Mouse (Mus musculus): ENCODE results near the gene Wdr25. TPM values are rescaled to one million over a fixed set of nuclear protein-coding genes. Genes with fewer than 3 reads are reported as not detected.

Wdr25 gene
- polyA plus RNA-seq, 1 experiment from 2014 or later, result 2.6 TPM

DNA sequence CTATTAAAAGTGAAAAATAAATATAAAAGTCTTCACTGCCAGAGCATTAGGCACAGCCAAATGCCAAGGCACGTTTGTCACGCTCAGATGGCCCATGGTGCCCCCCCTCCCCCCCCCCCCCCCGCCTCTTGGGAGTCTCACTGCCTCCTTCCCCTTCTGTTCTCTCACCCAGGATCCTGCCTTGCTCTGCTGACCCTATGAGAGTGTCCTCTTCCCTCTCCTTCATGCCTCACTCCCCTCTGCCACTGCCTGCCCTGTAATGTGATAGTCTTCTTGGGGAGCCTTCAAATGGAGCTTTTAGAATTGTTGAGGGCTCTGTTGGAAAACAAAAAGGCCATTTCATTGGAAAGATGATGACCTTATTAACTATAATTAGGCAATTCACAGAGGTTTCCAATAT is 38.7 kb downstream of the Wdr25 start:
- ATAC-seq (ENCODE audit: low read depth), result no peak
- H3K4me3 ChIP-seq (ENCODE audit: low read depth, low read length), result no peak overlapping the region
- H3K4me1 ChIP-seq (ENCODE audit: control insufficient read depth, insufficient read depth, low read length), result peaks cover 9% of the 10 kb centered on the region
- no peaks in the 10 kb centered on the region for H3K27me3 ChIP-seq (replicated peaks; ENCODE audit: control insufficient read depth, insufficient read depth, low read length)
- DNase-seq (ENCODE audit: low spot score), result no peak
- no peaks in the 10 kb centered on the region for H3K9me3 ChIP-seq (ENCODE audit: control insufficient read depth, low read length)
- WGBS, result 41% methylated on average over 2 of the region's 3 CpGs
- no peak overlapping the region for H3K4me2 ChIP-seq (ENCODE audit: low read depth, low read length)
- H3K36me3 ChIP-seq (ENCODE audit: control insufficient read depth, insufficient read depth, low read length), result no peaks in the 10 kb centered on the region
- H3K27ac ChIP-seq (replicated peaks; ENCODE audit: low read depth, low read length), result no peak overlapping the region
- H3K9ac ChIP-seq (ENCODE audit: low read depth, low read length), result no peak overlapping the region

DNA sequence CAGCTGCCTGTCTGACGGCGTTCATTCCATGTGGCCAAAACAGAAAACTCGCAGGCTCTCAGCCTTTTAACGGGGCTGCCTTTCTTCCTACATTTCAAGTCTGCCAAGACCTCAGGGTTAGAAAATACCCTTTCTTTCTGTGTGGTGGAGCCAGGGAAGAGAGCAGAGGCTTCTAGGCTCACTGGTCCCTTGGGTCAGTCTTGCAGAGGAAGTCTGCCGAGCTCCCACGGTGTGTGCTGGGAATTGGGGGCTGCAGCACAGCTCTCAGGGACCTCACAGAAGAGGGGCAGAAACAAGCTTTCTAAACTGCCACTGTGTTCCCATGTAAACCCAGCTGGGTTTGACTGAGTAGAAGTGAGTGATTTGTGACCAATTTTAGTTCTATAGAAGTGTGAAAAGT is 40.8 kb downstream of the Wdr25 start:
- Histone ChIP-seq H3K27ac (replicated peaks; ENCODE audit: low read depth, low read length) (no peak overlapping the region; the same call in 1 of the 2 replicates), H3K27me3 (replicated peaks; ENCODE audit: control insufficient read depth, insufficient read depth, low read length) (no peaks in the 10 kb centered on the region), H3K9ac (ENCODE audit: low read depth, low read length) (no peak overlapping the region; the same call in 1 of the 2 replicates), H3K4me2 (ENCODE audit: low read depth, low read length) (no peak overlapping the region), H3K36me3 (ENCODE audit: control insufficient read depth, insufficient read depth, low read length) (no peaks in the 10 kb centered on the region), H3K9me3 (ENCODE audit: control insufficient read depth, low read length) (no peaks in the 10 kb centered on the region), H3K4me1 (ENCODE audit: control insufficient read depth, insufficient read depth, low read length) (peaks cover 9% of the 10 kb centered on the region), H3K4me3 (ENCODE audit: low read depth, low read length) (no peak overlapping the region)
- 54% methylated on average over 6 of the region's 6 CpGs for WGBS
- no peak for DNase-seq (ENCODE audit: low spot score)
- ATAC-seq (ENCODE audit: low read depth), result no peak

DNA sequence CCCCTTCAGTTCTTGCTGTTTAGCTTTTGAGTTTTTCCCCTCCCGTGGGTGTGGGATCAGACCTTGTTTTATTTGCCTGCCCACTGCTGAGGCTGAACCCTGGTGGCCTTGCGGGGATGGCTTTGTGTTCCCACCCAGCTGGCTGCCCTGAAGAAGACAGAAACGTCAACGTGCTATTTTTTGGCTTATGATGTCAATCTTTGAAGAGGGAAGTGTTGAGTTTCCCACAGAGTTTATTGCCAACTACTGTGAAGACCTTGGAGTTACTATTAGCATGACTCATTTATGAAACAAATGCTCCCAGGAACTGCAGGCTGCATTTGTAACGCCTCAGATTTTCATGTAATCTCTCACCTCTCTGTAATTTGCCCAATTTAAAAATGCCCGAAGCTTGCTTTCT is 43.4 kb downstream of the Wdr25 start:
- ATAC-seq (ENCODE audit: low read depth) (peak; percentile 34; the same call in 1 of the 2 replicates), DNase-seq (ENCODE audit: low spot score) (peak; percentile 63)
- no peaks in the 10 kb centered on the region for H3K27me3 ChIP-seq (replicated peaks; ENCODE audit: control insufficient read depth, insufficient read depth, low read length)
- H3K27ac ChIP-seq (replicated peaks; ENCODE audit: low read depth, low read length), result no peak overlapping the region
- H3K9me3 ChIP-seq (ENCODE audit: control insufficient read depth, low read length), result no peaks in the 10 kb centered on the region
- H3K36me3 ChIP-seq (ENCODE audit: control insufficient read depth, insufficient read depth, low read length), result no peaks in the 10 kb centered on the region
- H3K9ac ChIP-seq (ENCODE audit: low read depth, low read length), result no peak overlapping the region
- H3K4me2 ChIP-seq (ENCODE audit: low read depth, low read length), result no peak overlapping the region
- 55% methylated on average over 6 of the region's 6 CpGs for WGBS
- H3K4me3 ChIP-seq (ENCODE audit: low read depth, low read length), result no peak overlapping the region
- peaks cover 8% of the 10 kb centered on the region for H3K4me1 ChIP-seq (ENCODE audit: control insufficient read depth, insufficient read depth, low read length)

DNA sequence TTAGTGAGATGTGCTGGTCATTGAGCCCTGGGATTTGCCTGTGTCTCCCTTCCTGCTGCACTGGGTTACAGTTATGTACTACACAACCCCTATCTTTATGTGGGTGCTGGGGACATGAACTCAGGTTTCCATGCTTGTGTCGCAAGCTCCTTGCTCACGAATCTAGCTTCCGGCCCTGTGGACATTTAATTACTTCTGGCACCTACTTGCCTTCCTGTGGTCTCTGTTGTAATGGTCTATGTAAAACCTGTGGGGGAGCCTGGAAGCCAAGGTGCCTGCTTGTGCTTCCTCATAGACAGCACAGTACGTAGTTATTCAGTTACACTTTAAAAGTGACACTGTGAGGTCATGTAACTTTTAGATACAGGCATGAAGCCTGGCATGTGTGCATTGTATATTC is 44.1 kb downstream of the Wdr25 start:
- H3K4me2 ChIP-seq (ENCODE audit: low read depth, low read length), result no peak overlapping the region
- H3K27me3 ChIP-seq (replicated peaks; ENCODE audit: control insufficient read depth, insufficient read depth, low read length), result no peaks in the 10 kb centered on the region
- no peak for DNase-seq (ENCODE audit: low spot score)
- H3K9me3 ChIP-seq (ENCODE audit: control insufficient read depth, low read length), result no peaks in the 10 kb centered on the region
- no peak overlapping the region for H3K27ac ChIP-seq (replicated peaks; ENCODE audit: low read depth, low read length)
- WGBS, result 76% methylated on average over 4 of the region's 4 CpGs
- no peak for ATAC-seq (ENCODE audit: low read depth)
- H3K9ac ChIP-seq (ENCODE audit: low read depth, low read length), result no peak overlapping the region
- H3K4me1 ChIP-seq (ENCODE audit: control insufficient read depth, insufficient read depth, low read length), result peaks cover 4% of the 10 kb centered on the region; the same call in 1 of the 2 replicates
- H3K36me3 ChIP-seq (ENCODE audit: control insufficient read depth, insufficient read depth, low read length), result no peaks in the 10 kb centered on the region
- no peak overlapping the region for H3K4me3 ChIP-seq (ENCODE audit: low read depth, low read length)

DNA sequence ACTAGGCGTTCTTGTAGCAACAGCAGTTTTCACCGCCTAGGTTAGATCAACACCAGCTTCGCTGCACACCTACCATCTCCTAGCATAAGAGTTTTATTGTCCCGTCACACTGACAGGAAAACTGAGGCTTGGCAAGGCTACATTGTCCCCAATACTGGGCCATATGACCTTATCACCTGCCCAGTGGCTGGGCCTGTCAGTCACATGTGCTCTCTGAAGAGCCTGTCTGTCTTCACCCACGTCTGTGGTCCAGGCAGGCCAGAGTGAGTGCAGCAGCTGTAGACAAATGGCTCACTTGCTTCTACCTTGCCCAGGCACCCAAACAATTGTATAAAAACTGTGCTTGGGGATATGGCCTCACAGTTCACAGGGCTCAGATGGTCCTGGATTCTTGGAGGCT is 45.4 kb downstream of the Wdr25 start:
- no peaks in the 10 kb centered on the region for H3K36me3 ChIP-seq (ENCODE audit: control insufficient read depth, insufficient read depth, low read length)
- H3K4me2 ChIP-seq (ENCODE audit: low read depth, low read length), result no peak overlapping the region
- no peak overlapping the region for H3K27ac ChIP-seq (replicated peaks; ENCODE audit: low read depth, low read length)
- DNase-seq (ENCODE audit: low spot score) (no peak), ATAC-seq (ENCODE audit: low read depth) (no peak)
- H3K27me3 ChIP-seq (replicated peaks; ENCODE audit: control insufficient read depth, insufficient read depth, low read length), result no peaks in the 10 kb centered on the region
- H3K4me1 ChIP-seq (ENCODE audit: control insufficient read depth, insufficient read depth, low read length), result peaks cover 2% of the 10 kb centered on the region; the same call in 1 of the 2 replicates
- no peaks in the 10 kb centered on the region for H3K9me3 ChIP-seq (ENCODE audit: control insufficient read depth, low read length)
- no peak overlapping the region for H3K4me3 ChIP-seq (ENCODE audit: low read depth, low read length)
- no peak overlapping the region for H3K9ac ChIP-seq (ENCODE audit: low read depth, low read length)
- 78% methylated on average over 5 of the region's 5 CpGs for WGBS

DNA sequence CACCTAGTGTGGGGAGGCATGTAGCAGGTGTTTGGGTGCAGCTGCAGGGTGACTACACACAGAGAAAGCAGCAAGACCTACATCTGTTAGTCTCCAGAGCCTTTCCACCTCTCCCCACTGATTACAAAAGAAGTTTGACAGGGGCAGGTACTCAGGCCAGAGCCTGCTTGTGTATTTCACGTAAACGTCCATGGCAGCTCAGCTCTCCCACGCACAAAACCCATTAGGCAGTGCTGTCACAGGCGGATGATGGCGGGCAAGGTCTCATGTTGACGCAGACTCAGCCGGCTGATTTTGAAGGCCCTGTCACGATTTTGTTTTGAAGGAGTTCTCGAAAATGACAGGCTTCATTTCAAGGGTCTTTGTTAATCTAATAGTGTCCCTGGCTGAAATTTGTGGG is 45.9 kb downstream of the Wdr25 start:
- Histone ChIP-seq H3K4me1 (ENCODE audit: control insufficient read depth, insufficient read depth, low read length) (no peaks in the 10 kb centered on the region), H3K27ac (replicated peaks; ENCODE audit: low read depth, low read length) (no peak overlapping the region), H3K4me2 (ENCODE audit: low read depth, low read length) (no peak overlapping the region), H3K9ac (ENCODE audit: low read depth, low read length) (no peak overlapping the region), H3K27me3 (replicated peaks; ENCODE audit: control insufficient read depth, insufficient read depth, low read length) (no peaks in the 10 kb centered on the region), H3K4me3 (ENCODE audit: low read depth, low read length) (no peak overlapping the region), H3K36me3 (ENCODE audit: control insufficient read depth, insufficient read depth, low read length) (no peaks in the 10 kb centered on the region), H3K9me3 (ENCODE audit: control insufficient read depth, low read length) (no peaks in the 10 kb centered on the region)
- no peak for DNase-seq (ENCODE audit: low spot score)
- ATAC-seq (ENCODE audit: low read depth), result no peak
- WGBS, result 69% methylated on average over 9 of the region's 9 CpGs

DNA sequence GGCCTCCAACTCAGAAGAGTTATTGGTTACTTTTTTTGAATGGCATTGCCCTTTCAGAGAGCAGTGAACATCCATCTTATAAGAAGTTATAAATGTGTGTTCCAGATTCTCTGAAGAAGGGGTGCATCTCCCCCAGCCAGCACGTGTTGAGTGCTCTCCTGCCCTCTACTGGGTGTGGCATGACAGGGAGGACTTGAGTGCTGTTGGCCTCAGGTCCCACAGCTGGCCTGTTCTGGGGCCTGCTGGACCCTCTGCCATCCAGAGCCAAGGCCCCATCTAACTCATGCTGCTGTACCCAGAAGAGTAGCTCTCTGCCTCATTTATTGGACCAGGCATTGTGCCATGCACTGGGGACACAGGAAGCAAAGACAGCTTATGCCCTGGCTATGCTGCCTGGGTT is 46.8 kb downstream of the Wdr25 start:
- Histone ChIP-seq H3K4me1 (ENCODE audit: control insufficient read depth, insufficient read depth, low read length) (no peaks in the 10 kb centered on the region), H3K36me3 (ENCODE audit: control insufficient read depth, insufficient read depth, low read length) (no peaks in the 10 kb centered on the region), H3K4me2 (ENCODE audit: low read depth, low read length) (no peak overlapping the region), H3K4me3 (ENCODE audit: low read depth, low read length) (no peak overlapping the region), H3K27ac (replicated peaks; ENCODE audit: low read depth, low read length) (no peak overlapping the region), H3K9me3 (ENCODE audit: control insufficient read depth, low read length) (no peaks in the 10 kb centered on the region), H3K27me3 (replicated peaks; ENCODE audit: control insufficient read depth, insufficient read depth, low read length) (no peaks in the 10 kb centered on the region), H3K9ac (ENCODE audit: low read depth, low read length) (no peak overlapping the region)
- 41% methylated on average over 1 of the region's 1 CpGs for WGBS
- ATAC-seq (ENCODE audit: low read depth) (no peak), DNase-seq (ENCODE audit: low spot score) (no peak)

DNA sequence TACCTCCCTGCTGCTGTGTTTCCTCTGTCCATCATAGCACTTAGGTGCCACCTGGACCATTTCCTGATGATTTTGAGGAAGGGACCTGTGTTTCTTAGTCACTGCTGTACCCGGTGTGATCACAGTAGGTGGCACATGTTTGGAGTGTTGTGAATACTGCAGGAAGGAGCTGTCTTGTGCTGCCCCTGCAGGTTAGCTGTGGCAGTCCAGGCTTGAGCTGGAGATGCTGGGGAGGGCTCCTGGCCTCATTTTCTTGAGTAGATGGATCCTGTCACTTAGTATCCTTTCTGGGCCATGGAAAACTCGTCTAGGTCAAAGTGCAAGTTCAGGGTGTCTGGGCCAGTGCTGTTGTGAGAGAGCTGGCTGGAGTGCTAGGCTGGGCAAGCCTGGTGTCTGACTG is 47.9 kb downstream of the Wdr25 start:
- WGBS, result 69% methylated on average over 2 of the region's 2 CpGs
- no peak for ATAC-seq (ENCODE audit: low read depth)
- no peak overlapping the region for H3K27ac ChIP-seq (replicated peaks; ENCODE audit: low read depth, low read length)

DNA sequence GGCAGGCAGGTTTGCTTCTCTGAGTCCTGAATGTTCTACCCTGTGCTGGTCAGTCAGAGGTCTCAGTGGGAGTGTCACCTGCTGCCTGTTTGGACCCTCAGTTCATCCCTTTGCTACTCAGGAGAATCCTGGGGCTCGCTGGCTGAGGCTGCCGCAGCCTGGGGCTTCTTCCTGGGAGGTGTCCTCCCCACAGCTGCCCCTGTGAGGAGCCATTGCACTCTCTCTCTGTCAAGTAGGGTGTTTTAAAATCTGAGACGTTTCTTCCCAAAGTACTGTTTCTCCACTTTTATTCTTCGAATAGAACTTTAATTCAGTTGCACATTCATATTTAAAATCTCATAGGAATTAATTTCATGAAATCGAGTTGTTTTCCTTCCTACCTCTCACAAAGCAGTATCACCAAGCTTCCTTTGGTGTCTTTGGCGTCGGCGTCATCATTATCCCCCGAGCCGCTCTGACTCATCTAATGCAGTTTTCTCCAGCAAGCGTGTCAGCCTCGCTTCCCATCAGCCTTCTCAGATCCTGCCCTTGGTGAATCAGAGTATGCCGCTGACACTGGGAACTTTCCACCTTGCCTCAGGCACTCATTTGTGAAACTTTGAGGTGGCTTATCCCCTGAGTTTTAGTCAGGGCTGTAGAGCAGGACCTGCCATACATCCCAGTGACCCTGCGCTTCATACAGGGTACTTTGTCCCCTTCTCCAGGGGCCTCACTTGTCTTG is 48.9 kb downstream of the Wdr25 start:
- Histone ChIP-seq H3K27me3 (replicated peaks; ENCODE audit: control insufficient read depth, insufficient read depth, low read length) (no peaks in the 10 kb centered on the region), H3K4me2 (ENCODE audit: low read depth, low read length) (no peak overlapping the region), H3K27ac (replicated peaks; ENCODE audit: low read depth, low read length) (no peak overlapping the region), H3K36me3 (ENCODE audit: control insufficient read depth, insufficient read depth, low read length) (no peaks in the 10 kb centered on the region), H3K4me3 (ENCODE audit: low read depth, low read length) (no peak overlapping the region), H3K9me3 (ENCODE audit: control insufficient read depth, low read length) (no peaks in the 10 kb centered on the region), H3K9ac (ENCODE audit: low read depth, low read length) (no peak overlapping the region), H3K4me1 (ENCODE audit: control insufficient read depth, insufficient read depth, low read length) (no peaks in the 10 kb centered on the region)
- 74% methylated on average over 13 of the region's 14 CpGs for WGBS
- no peak for DNase-seq (ENCODE audit: low spot score)
- ATAC-seq (ENCODE audit: low read depth), result no peak

More for the DNA sequence above, 47.9 kb downstream of the Wdr25 start:
- Histone ChIP-seq H3K27me3 (replicated peaks; ENCODE audit: control insufficient read depth, insufficient read depth, low read length) (no peaks in the 10 kb centered on the region), H3K4me1 (ENCODE audit: control insufficient read depth, insufficient read depth, low read length) (no peaks in the 10 kb centered on the region), H3K9ac (ENCODE audit: low read depth, low read length) (no peak overlapping the region), H3K4me2 (ENCODE audit: low read depth, low read length) (no peak overlapping the region), H3K9me3 (ENCODE audit: control insufficient read depth, low read length) (no peaks in the 10 kb centered on the region), H3K36me3 (ENCODE audit: control insufficient read depth, insufficient read depth, low read length) (no peaks in the 10 kb centered on the region), H3K4me3 (ENCODE audit: low read depth, low read length) (no peak overlapping the region)
- no peak for DNase-seq (ENCODE audit: low spot score)
